18 mouse cellular contexts compared by ENCODE assay signal in genomic region chr16:94701971-94702370, GRCm38 (mm10).
"Had no signal": no experiment of that assay in that cellular context is flagged by ENCODE, and none has a peak within 500 bp of the region (broad histone marks: within the 10 kb centered on the region; RNA-seq: fewer than 3 reads in every experiment).

No protein-coding gene starts in this region.

- H3K9me3 ChIP-seq: intestine, embryonic 15.5 days; liver, embryonic 13.5 days; midbrain, embryonic 15.5 days; neural tube, embryonic 12.5 days; neural tube, embryonic 15.5 days had no signal

- ATAC-seq: intestine, embryonic 15.5 days; midbrain, embryonic 15.5 days had no signal

- H3K4me1 ChIP-seq: intestine, embryonic 15.5 days; midbrain, embryonic 15.5 days; neural tube, embryonic 12.5 days; neural tube, embryonic 15.5 days had no signal

- H3K27me3 ChIP-seq: intestine, embryonic 15.5 days; midbrain, embryonic 15.5 days; neural tube, embryonic 12.5 days; neural tube, embryonic 15.5 days had no signal

- H3K9ac ChIP-seq: intestine, embryonic 15.5 days; liver, embryonic 13.5 days; midbrain, embryonic 15.5 days; neural tube, embryonic 12.5 days; neural tube, embryonic 15.5 days had no signal

- H3K4me3 ChIP-seq: intestine, embryonic 15.5 days; left cerebral cortex, adult 2 months; liver, embryonic 13.5 days; midbrain, embryonic 15.5 days; neural tube, embryonic 12.5 days; neural tube, embryonic 15.5 days had no signal

- DNase-seq: layer of hippocampus, postnatal 36 days; liver, embryonic 13.5 days; lung, adult 2 months; lung, postnatal 14 days; lung, postnatal 4 days; right cerebral cortex, adult 18-20 months; right cerebral cortex, postnatal 14 days; right cerebral cortex, postnatal 4 days; thymus, adult 2 months; thymus, postnatal 14 days; thymus, postnatal 4 days had no signal

- H3K36me3 ChIP-seq: intestine, embryonic 15.5 days; liver, embryonic 13.5 days; midbrain, embryonic 15.5 days; neural tube, embryonic 12.5 days; neural tube, embryonic 15.5 days had no signal

- H3K27ac ChIP-seq: intestine, embryonic 15.5 days; left cerebral cortex, adult 2 months; liver, embryonic 13.5 days; midbrain, embryonic 15.5 days; neural tube, embryonic 12.5 days; neural tube, embryonic 15.5 days; stomach, postnatal 0 days had no signal

- H3K4me2 ChIP-seq: intestine, embryonic 15.5 days; liver, embryonic 13.5 days; midbrain, embryonic 11.5 days; midbrain, embryonic 15.5 days; neural tube, embryonic 12.5 days; neural tube, embryonic 15.5 days had no signal
